Mouse (Mus musculus): ENCODE results near the gene Ptger3. TPM values are rescaled to one million over a fixed set of nuclear protein-coding genes. Genes with fewer than 3 reads are reported as not detected.

Gene Ptger3
- 0.81 and 3.5 TPM in 2 replicates for polyA plus RNA-seq (2016; fragmentation: Nextera tagmentation; extraction: Ambion mirVana)

- H3K27ac ChIP-seq: no peak within 1 kb of the TSS
- 1% methylated on average over 84 of the region's 84 CpGs for WGBS
- H3K9me3 ChIP-seq: no peaks in the 10 kb centered on the region
- H3K27me3 ChIP-seq (ENCODE audit: insufficient read depth, poor library complexity, severe bottlenecking): peaks cover 45% of the 10 kb centered on the region
- H3K36me3 ChIP-seq: no peaks in the 10 kb centered on the region
- peak; percentile 43 for DNase-seq (ENCODE audit: low spot score)
- H3K4me3 ChIP-seq: peak within 1 kb of the TSS; percentile 58
- H3K4me1 ChIP-seq (replicated peaks): peaks cover 14% of the 10 kb centered on the region
Measured at GRCm38 (mm10) chr3:157566725-157567565, at the start of gene Ptger3. Gene Ptger3, plus strand, starts transcription at chr3:157566892.

DNA sequence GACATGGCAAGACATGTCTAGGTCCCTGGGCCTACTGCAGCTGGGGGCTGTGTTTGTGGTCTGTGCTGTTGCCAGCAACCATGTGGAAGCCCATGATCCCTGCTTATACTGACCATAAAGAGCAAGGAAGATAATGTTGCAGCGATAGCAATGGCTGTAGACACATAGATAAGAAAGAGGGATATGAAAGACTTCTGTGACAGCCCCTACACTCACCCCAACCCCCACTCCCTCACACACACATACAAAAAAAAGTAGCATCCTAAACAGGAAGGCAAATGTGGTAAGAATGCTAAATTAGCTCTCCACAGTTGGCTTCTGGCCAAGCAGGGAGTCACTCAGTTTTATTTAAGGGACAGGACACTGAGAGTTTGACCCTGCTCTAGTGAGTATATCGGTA lies 48.7 kb upstream of the Ptger3 start:
- Histone ChIP-seq H3K36me3 (no peaks in the 10 kb centered on the region), H3K9me3 (no peaks in the 10 kb centered on the region), H3K27ac (no peak overlapping the region), H3K4me1 (replicated peaks) (no peaks in the 10 kb centered on the region), H3K27me3 (ENCODE audit: insufficient read depth, poor library complexity, severe bottlenecking) (no peaks in the 10 kb centered on the region; the same call in 1 of the 2 replicates), H3K4me3 (no peak overlapping the region)
- 84% methylated on average over 2 of the region's 2 CpGs for WGBS
- no peak for DNase-seq (ENCODE audit: low spot score)

- peak; percentile 48 for DNase-seq (ENCODE audit: low spot score)
Measured at GRCm38 (mm10) chr3:157520433-157520832, 46.3 kb upstream of the Ptger3 start.

GRCm38 (mm10) chr3:157523834-157524233 lies 42.9 kb upstream of the Ptger3 start:
- 44% methylated on average over 1 of the region's 1 CpGs for WGBS
- no peak overlapping the region for H3K27ac ChIP-seq
- no peak for DNase-seq (ENCODE audit: low spot score)

More at GRCm38 (mm10) chr3:157520433-157520832, 46.3 kb upstream of the Ptger3 start:
- Histone ChIP-seq H3K27ac (no peak overlapping the region), H3K4me1 (replicated peaks) (no peaks in the 10 kb centered on the region), H3K36me3 (no peaks in the 10 kb centered on the region), H3K4me3 (no peak overlapping the region), H3K9me3 (no peaks in the 10 kb centered on the region), H3K27me3 (ENCODE audit: insufficient read depth, poor library complexity, severe bottlenecking) (peaks cover 10% of the 10 kb centered on the region)
- 2% methylated on average over 1 of the region's 1 CpGs for WGBS

DNA sequence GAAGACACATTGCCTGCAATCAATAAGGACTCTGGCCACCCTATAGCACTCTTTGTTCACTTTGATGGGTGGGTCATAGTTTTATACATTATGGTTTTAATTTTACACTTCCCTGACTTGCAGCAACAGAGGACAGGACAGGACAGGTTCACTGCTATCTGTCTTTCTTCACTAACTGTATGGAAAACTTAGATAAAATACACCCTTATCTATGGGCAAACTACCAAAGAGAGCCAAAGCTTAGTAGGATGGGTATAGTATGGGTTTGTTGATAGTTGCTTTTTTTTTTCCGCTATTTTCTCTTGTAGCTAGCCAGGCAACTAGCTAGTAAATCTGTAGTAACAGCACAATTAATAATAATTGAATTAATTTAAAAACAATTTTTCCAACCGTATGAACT lies 35.1 kb upstream of the Ptger3 start:
- Histone ChIP-seq H3K4me3 (no peak overlapping the region), H3K27ac (no peak overlapping the region), H3K9me3 (no peaks in the 10 kb centered on the region), H3K4me1 (replicated peaks) (peaks cover 14% of the 10 kb centered on the region), H3K27me3 (ENCODE audit: insufficient read depth, poor library complexity, severe bottlenecking) (peaks cover 46% of the 10 kb centered on the region), H3K36me3 (peaks cover 6% of the 10 kb centered on the region; the same call in 1 of the 2 replicates)
- DNase-seq (ENCODE audit: low spot score): no peak
- WGBS: 82% methylated on average over 2 of the region's 2 CpGs

More at GRCm38 (mm10) chr3:157523834-157524233, 42.9 kb upstream of the Ptger3 start:
- Histone ChIP-seq H3K9me3 (no peaks in the 10 kb centered on the region), H3K36me3 (no peaks in the 10 kb centered on the region), H3K4me3 (no peak overlapping the region), H3K4me1 (replicated peaks) (no peaks in the 10 kb centered on the region), H3K27me3 (ENCODE audit: insufficient read depth, poor library complexity, severe bottlenecking) (peaks cover 14% of the 10 kb centered on the region)

DNA sequence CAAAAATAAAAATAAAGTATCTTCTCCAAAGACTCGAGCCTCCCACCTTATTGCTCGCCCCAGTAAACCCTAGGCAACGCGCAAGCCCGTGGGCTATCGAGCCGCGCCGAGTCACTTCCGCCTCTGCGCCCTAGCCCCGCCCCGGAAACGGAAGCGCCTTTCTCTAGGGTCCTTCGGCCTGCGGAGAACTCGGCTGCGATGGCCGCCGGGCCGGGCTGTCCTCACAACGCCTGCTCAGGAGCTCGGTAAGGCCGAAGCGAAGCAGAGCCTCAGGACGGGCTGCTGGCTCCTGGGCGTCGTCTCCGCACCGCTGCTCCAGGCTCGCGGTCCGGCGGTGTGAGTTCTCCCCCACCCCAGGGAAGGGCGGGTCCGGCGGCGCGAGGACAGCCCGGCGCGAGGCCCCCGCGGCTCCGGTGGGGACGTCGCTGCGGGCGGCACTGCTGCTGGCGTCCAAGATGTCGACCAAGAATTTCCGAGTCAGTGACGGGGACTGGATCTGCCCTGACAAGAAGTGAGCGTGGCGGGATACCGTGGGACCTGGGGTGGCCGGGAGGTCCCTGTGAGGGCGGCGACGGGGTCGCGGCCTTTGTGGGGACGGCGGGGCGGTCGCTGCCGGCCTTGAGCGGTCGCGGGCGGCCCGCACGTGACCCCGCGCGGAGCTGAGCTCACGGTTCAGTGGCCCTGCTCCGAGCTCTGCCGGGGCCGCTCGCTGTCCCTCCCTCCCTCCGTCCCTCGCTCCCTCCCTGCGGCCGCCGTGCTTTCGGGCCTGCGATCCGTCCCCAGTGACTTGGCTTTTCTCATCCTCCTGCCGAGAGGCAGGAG lies 32.5 kb upstream of the Ptger3 start, which contains the start of gene Zranb2:
Gene Zranb2, plus strand, starts transcription at position 197 of the 822 bp plus-strand sequence.
- Histone ChIP-seq H3K36me3 (peaks cover 31% of the 10 kb centered on the region), H3K27me3 (ENCODE audit: insufficient read depth, poor library complexity, severe bottlenecking) (peaks cover 40% of the 10 kb centered on the region), H3K9me3 (no peaks in the 10 kb centered on the region), H3K4me3 (peak within 1 kb of the TSS; percentile 88), H3K4me1 (replicated peaks) (peaks cover 14% of the 10 kb centered on the region), H3K27ac (peak within 1 kb of the TSS; percentile 99)
- WGBS: under 1% methylated on average over 90 of the region's 91 CpGs
- peak; percentile 95 for DNase-seq (ENCODE audit: low spot score)

GRCm38 (mm10) chr3:157534786-157535415 lies 31.8 kb upstream of the Ptger3 start:
- WGBS: 4% methylated on average over 15 of the region's 15 CpGs
- no peak for DNase-seq (ENCODE audit: low spot score)

GRCm38 (mm10) chr3:157549323-157549722 lies 17.4 kb upstream of the Ptger3 start:
- Histone ChIP-seq H3K4me1 (replicated peaks) (no peaks in the 10 kb centered on the region), H3K9me3 (no peaks in the 10 kb centered on the region), H3K4me3 (no peak overlapping the region), H3K36me3 (peaks cover 62% of the 10 kb centered on the region), H3K27me3 (ENCODE audit: insufficient read depth, poor library complexity, severe bottlenecking) (no peaks in the 10 kb centered on the region), H3K27ac (no peak overlapping the region)
- DNase-seq (ENCODE audit: low spot score): no peak
- over 99% methylated on average over 2 of the region's 2 CpGs for WGBS

More at GRCm38 (mm10) chr3:157534786-157535415, 31.8 kb upstream of the Ptger3 start:
- Histone ChIP-seq H3K36me3 (peaks cover 38% of the 10 kb centered on the region), H3K27me3 (ENCODE audit: insufficient read depth, poor library complexity, severe bottlenecking) (peaks cover 33% of the 10 kb centered on the region), H3K4me1 (replicated peaks) (peaks cover 14% of the 10 kb centered on the region), H3K4me3 (peak overlapping the region; percentile 88), H3K27ac (peak overlapping the region; percentile 99), H3K9me3 (no peaks in the 10 kb centered on the region)

GRCm38 (mm10) chr3:157549758-157550600 lies 16.7 kb upstream of the Ptger3 start:
- no peaks in the 10 kb centered on the region for H3K4me1 ChIP-seq (replicated peaks)
- H3K27me3 ChIP-seq (ENCODE audit: insufficient read depth, poor library complexity, severe bottlenecking): no peaks in the 10 kb centered on the region
- peaks cover 56% of the 10 kb centered on the region for H3K36me3 ChIP-seq
- no peak overlapping the region for H3K27ac ChIP-seq
- H3K9me3 ChIP-seq: no peaks in the 10 kb centered on the region
- WGBS: 94% methylated on average over 3 of the region's 3 CpGs
- DNase-seq (ENCODE audit: low spot score): no peak
- no peak overlapping the region for H3K4me3 ChIP-seq

DNA sequence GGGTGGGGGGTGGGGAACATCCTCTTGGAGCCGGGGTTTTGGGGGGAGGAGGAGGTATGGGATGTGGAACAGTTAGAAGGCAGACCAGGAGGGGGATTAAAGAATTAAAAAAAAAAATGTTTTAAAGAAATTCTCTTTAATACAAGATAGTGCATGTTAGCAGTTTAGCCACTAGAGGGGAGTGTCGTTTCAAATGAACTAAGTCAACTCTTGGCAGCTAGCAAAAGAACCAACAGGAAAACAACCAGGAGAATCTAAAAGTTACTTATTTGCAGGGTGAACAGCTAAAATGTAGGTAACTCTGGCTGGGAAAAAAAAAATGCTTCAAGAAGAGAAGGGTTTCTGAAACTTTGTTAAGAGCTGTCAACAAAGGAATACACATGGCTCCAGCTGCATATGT lies 1.5 kb upstream of the Ptger3 start:
- Histone ChIP-seq H3K4me3 (no peak overlapping the region), H3K4me1 (replicated peaks) (peaks cover 14% of the 10 kb centered on the region), H3K27me3 (ENCODE audit: insufficient read depth, poor library complexity, severe bottlenecking) (peaks cover 45% of the 10 kb centered on the region), H3K9me3 (no peaks in the 10 kb centered on the region), H3K27ac (no peak overlapping the region), H3K36me3 (no peaks in the 10 kb centered on the region)
- WGBS: 4% methylated on average over 2 of the region's 2 CpGs
- no peak for DNase-seq (ENCODE audit: low spot score)

DNA sequence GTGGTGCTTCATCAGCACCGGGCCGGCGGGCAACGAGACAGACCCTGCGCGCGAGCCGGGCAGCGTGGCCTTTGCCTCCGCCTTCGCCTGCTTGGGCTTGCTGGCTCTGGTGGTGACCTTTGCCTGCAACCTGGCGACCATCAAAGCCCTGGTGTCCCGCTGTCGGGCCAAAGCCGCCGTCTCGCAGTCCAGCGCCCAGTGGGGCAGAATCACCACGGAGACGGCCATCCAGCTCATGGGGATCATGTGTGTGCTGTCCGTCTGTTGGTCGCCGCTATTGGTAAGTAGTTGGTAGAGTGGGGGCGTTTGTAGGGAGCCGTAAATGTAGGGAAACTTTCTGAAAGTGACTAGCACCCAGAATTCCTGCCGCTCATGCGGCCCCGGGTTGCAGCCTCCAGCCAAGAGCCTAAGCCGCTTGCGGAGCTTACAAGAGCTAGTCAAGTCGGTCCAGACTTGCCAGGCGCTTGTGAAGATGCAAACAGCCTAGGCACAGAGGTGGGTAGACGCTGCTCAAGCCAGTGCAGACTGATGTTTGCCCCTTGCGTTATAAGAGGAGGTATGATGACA lies 957 bp downstream of the Ptger3 start:
- WGBS: 3% methylated on average over 34 of the region's 34 CpGs
- no peaks in the 10 kb centered on the region for H3K36me3 ChIP-seq
- peak overlapping the region; percentile 58 for H3K4me3 ChIP-seq
- no peak overlapping the region for H3K27ac ChIP-seq
- H3K9me3 ChIP-seq: no peaks in the 10 kb centered on the region
- DNase-seq (ENCODE audit: low spot score): peak; percentile 44
- peaks cover 45% of the 10 kb centered on the region for H3K27me3 ChIP-seq (ENCODE audit: insufficient read depth, poor library complexity, severe bottlenecking)
- peaks cover 14% of the 10 kb centered on the region for H3K4me1 ChIP-seq (replicated peaks)

All from hindbrain, embryonic 10.5 days (tissue).